Mouse (Mus musculus) CH12.LX (cell line): Measurements from ENCODE around the gene Trex1. TPM values are rescaled to one million over a fixed set of nuclear protein-coding genes. Genes with fewer than 3 reads are reported as not detected.

ENCODE experiments used
- DNase-seq: peaks from one replicate; pipeline ENCODE4 v3.0.0-alpha.2; 2013; ENCODE audit errors: extremely low read depth
- H3K27ac ChIP-seq: 2 replicates; pipeline ENCODE4 v1.5.1; 2012; ENCODE audit warnings: low read depth, mild to moderate bottlenecking, control low read depth, moderate library complexity; ENCODE audit not compliant: insufficient read depth
- H3K27me3 ChIP-seq: replicated peaks from 2 replicates; pipeline ENCODE3; 2012; ENCODE audit warnings: inconsistent platforms
- H3K36me3 ChIP-seq, 2 experiments: replicated peaks in 1 of 2; 2 replicates each; pipeline versions ENCODE3 to v1.6.1; 2012; ENCODE audit warnings: inconsistent platforms in 1 of 2, low read length in 1 of 2, mild to moderate bottlenecking in 1 of 2, mixed read lengths in 1 of 2, moderate library complexity in 1 of 2; ENCODE audit not compliant: control insufficient read depth in 1 of 2, insufficient read depth in 1 of 2
- H3K4me1 ChIP-seq, 2 experiments: 2 replicates each; pipeline ENCODE4 v1.6.1; 2012; ENCODE audit warnings: inconsistent platforms in 1 of 2, moderate library complexity in 1 of 2; ENCODE audit not compliant: insufficient read depth in 2 of 2, control insufficient read depth in 1 of 2
- H3K4me2 ChIP-seq: 2 replicates; pipeline ENCODE4 v1.6.1; 2012; ENCODE audit warnings: low read depth, mild to moderate bottlenecking, control low read depth; ENCODE audit not compliant: poor library complexity, insufficient read depth, severe bottlenecking
- H3K4me3 ChIP-seq, 3 experiments: fragments of 150-350 bp in 1 of 3; sonication (generic) in 1 of 3; replicated peaks in 1 of 3; 2 replicates each; pipeline versions ENCODE3 to v1.5.1; 2011 to 2012; ENCODE audit warnings: low read depth in 2 of 3, low read length in 2 of 3, mild to moderate bottlenecking in 2 of 3, moderate library complexity in 2 of 3, control low read depth in 1 of 3, improper control_type of control experiment in 1 of 3, inconsistent platforms in 1 of 3, mixed read lengths in 1 of 3; ENCODE audit not compliant: poor library complexity in 1 of 3
- H3K79me2 ChIP-seq: replicated peaks from 2 replicates; pipeline ENCODE4 v1.6.1; 2012; ENCODE audit warnings: mild to moderate bottlenecking, moderate library complexity; ENCODE audit not compliant: control insufficient read depth, poor library complexity, insufficient read depth, severe bottlenecking; ENCODE audit errors: extremely low read depth
- H3K9ac ChIP-seq: 2 replicates; pipeline ENCODE4 v1.6.1; 2012; ENCODE audit warnings: low read depth, mild to moderate bottlenecking, control low read depth, moderate library complexity; ENCODE audit not compliant: insufficient read depth
- H3K9me3 ChIP-seq: replicated peaks from 2 replicates; pipeline ENCODE3; 2012; ENCODE audit warnings: low read length, inconsistent platforms, mixed read lengths
- CHD1 ChIP-seq: IDR thresholded peaks from 2 replicates; pipeline ENCODE4 v1.6.1; 2012; ENCODE audit warnings: low read depth, low read length, improper control_type of control experiment, inconsistent platforms
- CTCF ChIP-seq, 2 experiments: IDR thresholded peaks in 1 of 2; conservative IDR thresholded peaks in 1 of 2; 2 replicates each; pipeline ENCODE4 v1.5.1; 2011 to 2012; ENCODE audit warnings: low read depth in 2 of 2, low read length in 2 of 2, improper control_type of control experiment in 1 of 2, inconsistent platforms in 1 of 2, mild to moderate bottlenecking in 1 of 2, moderate library complexity in 1 of 2
- E2F4 ChIP-seq: IDR thresholded peaks from 2 replicates; pipeline ENCODE4 v1.6.1; 2011; ENCODE audit warnings: low read depth, low read length, improper control_type of control experiment; ENCODE audit not compliant: insufficient replicate concordance
- ELF1 ChIP-seq: IDR thresholded peaks from 2 replicates; pipeline ENCODE4 v1.6.1; 2014; ENCODE audit warnings: low read depth, mild to moderate bottlenecking, inconsistent platforms, low read length, improper control_type of control experiment
- EP300 ChIP-seq: IDR thresholded peaks from 2 replicates; pipeline ENCODE4 v1.6.1; 2011; ENCODE audit warnings: low read length, improper control_type of control experiment
- GABPA ChIP-seq: IDR thresholded peaks from 2 replicates; pipeline ENCODE4 v1.6.1; 2012; ENCODE audit warnings: low read depth, low read length, improper control_type of control experiment, inconsistent platforms; ENCODE audit not compliant: insufficient replicate concordance
- HCFC1 ChIP-seq: IDR thresholded peaks from 2 replicates; pipeline ENCODE4 v1.6.1; 2012; ENCODE audit warnings: low read depth, mild to moderate bottlenecking, inconsistent platforms, low read length, improper control_type of control experiment
- IRF4 ChIP-seq: IDR thresholded peaks from 2 replicates; pipeline ENCODE4 v1.6.1; 2014; ENCODE audit warnings: low read depth, mild to moderate bottlenecking, inconsistent platforms, low read length, improper control_type of control experiment
- JUN ChIP-seq: IDR thresholded peaks from 2 replicates; pipeline ENCODE4 v1.6.1; 2011; ENCODE audit warnings: low read depth, mild to moderate bottlenecking, low read length, improper control_type of control experiment, moderate library complexity; ENCODE audit not compliant: insufficient read depth
- MAFK ChIP-seq: IDR thresholded peaks from 2 replicates; pipeline ENCODE4 v1.6.1; 2011; ENCODE audit warnings: low read length, improper control_type of control experiment; ENCODE audit not compliant: insufficient replicate concordance
- MAZ ChIP-seq: IDR thresholded peaks from 2 replicates; pipeline ENCODE4 v1.6.1; 2012; ENCODE audit warnings: low read depth, mild to moderate bottlenecking, inconsistent platforms, low read length, improper control_type of control experiment, moderate library complexity
- MEF2A ChIP-seq: IDR thresholded peaks from 2 replicates; pipeline ENCODE4 v1.6.1; 2014; ENCODE audit warnings: low read depth, mild to moderate bottlenecking, inconsistent platforms, low read length, improper control_type of control experiment, borderline replicate concordance
- MXI1 ChIP-seq: IDR thresholded peaks from 2 replicates; pipeline ENCODE4 v1.6.1; 2011; ENCODE audit warnings: mild to moderate bottlenecking, low read depth, low read length, improper control_type of control experiment
- MYC ChIP-seq: IDR thresholded peaks from 2 replicates; pipeline ENCODE4 v1.6.1; 2011; ENCODE audit warnings: low read depth, mild to moderate bottlenecking, improper control_type of control experiment, low read length
- NELFE ChIP-seq: IDR thresholded peaks from 2 replicates; pipeline ENCODE4 v1.6.1; 2011; ENCODE audit warnings: low read depth, low read length, improper control_type of control experiment
- POLR2AphosphoS2 ChIP-seq: IDR thresholded peaks from 2 replicates; pipeline ENCODE4 v1.6.1; 2011; ENCODE audit warnings: low read depth, low read length, improper control_type of control experiment
- RCOR1 ChIP-seq: conservative IDR thresholded peaks from 2 replicates; pipeline ENCODE4 v1.6.1; 2012; ENCODE audit warnings: low read depth, mild to moderate bottlenecking, inconsistent platforms, low read length, improper control_type of control experiment
- SIN3A ChIP-seq: IDR thresholded peaks from 2 replicates; pipeline ENCODE4 v1.6.1; 2012; ENCODE audit warnings: low read length, improper control_type of control experiment, inconsistent platforms
- SMC3 ChIP-seq: IDR thresholded peaks from 2 replicates; pipeline ENCODE4 v1.6.1; 2011; ENCODE audit warnings: low read depth, low read length, improper control_type of control experiment
- TCF12 ChIP-seq: IDR thresholded peaks from 2 replicates; pipeline ENCODE4 v1.6.1; 2014; ENCODE audit warnings: low read depth, mild to moderate bottlenecking, inconsistent platforms, low read length, improper control_type of control experiment
- UBTF ChIP-seq: IDR thresholded peaks from 2 replicates; pipeline ENCODE4 v1.6.1; 2012; ENCODE audit warnings: low read depth, mild to moderate bottlenecking, inconsistent platforms, low read length, improper control_type of control experiment, moderate library complexity
- USF1 ChIP-seq: IDR thresholded peaks from 2 replicates; pipeline ENCODE4 v1.6.1; 2014; ENCODE audit warnings: low read depth, mild to moderate bottlenecking, inconsistent platforms, low read length, improper control_type of control experiment
- USF2 ChIP-seq: conservative IDR thresholded peaks from 2 replicates; pipeline ENCODE4 v1.6.1; 2011; ENCODE audit warnings: low read depth, low read length, improper control_type of control experiment
- ZC3H11A ChIP-seq: IDR thresholded peaks from 2 replicates; pipeline ENCODE4 v1.6.1; 2012; ENCODE audit warnings: low read depth, mild to moderate bottlenecking, inconsistent platforms, low read length, improper control_type of control experiment
- ZKSCAN1 ChIP-seq: IDR thresholded peaks from 2 replicates; pipeline ENCODE4 v1.6.1; 2012; ENCODE audit warnings: low read depth, inconsistent platforms, low read length, improper control_type of control experiment, borderline replicate concordance
- ZMIZ1 ChIP-seq: IDR thresholded peaks from 2 replicates; pipeline ENCODE4 v1.6.1; 2012; ENCODE audit warnings: low read depth, mild to moderate bottlenecking, inconsistent platforms, low read length, improper control_type of control experiment
- dilution Hi-C: fragments of 300-500 bp; cut with MboI; formaldehyde crosslinking; loops from 2 replicates; pipeline ENCODE4 v1.14.3; 2020; ENCODE audit warnings: low sequenced_read_pairs; ENCODE audit not compliant: extremely low pct_unique_long_range_greater_than_20kb, extremely low pct_ligation_motif_present
- in situ Hi-C: fragments of 300-500 bp; cut with MboI; formaldehyde crosslinking; loops from 3 replicates; pipeline ENCODE4 v1.14.3; 2019; ENCODE audit warnings: low sequenced_read_pairs, low pct_ligation_motif_present, low pct_unique_long_range_greater_than_20kb, mixed read lengths
- polyA plus RNA-seq: library from polyadenylated mRNA; unstranded; fragments of >175 nt; gene quantifications from 2 replicates; pipeline ENCODE4 v1.2.1, GENCODE M21; 2012; ENCODE audit warnings: low read depth; ENCODE audit not compliant: insufficient read length
- total RNA-seq, 2 experiments: library from RNA; depleted of rRNA; stranded (reverse); fragments of 300-350 nt in 1 of 2; fragments of >200 nt in 1 of 2; gene quantifications; 2 replicates each; pipeline ENCODE4 v1.2.3; 2012 to 2014

The Trex1 gene
- total and polyA plus RNA-seq, 3 experiments: 20.8 to 22.9 (median 21.1) TPM

- no peak for DNase-seq
Observed at GRCm38 (mm10) chr9:109032435-109032834, 27.1 kb downstream of the Trex1 start.

DNA sequence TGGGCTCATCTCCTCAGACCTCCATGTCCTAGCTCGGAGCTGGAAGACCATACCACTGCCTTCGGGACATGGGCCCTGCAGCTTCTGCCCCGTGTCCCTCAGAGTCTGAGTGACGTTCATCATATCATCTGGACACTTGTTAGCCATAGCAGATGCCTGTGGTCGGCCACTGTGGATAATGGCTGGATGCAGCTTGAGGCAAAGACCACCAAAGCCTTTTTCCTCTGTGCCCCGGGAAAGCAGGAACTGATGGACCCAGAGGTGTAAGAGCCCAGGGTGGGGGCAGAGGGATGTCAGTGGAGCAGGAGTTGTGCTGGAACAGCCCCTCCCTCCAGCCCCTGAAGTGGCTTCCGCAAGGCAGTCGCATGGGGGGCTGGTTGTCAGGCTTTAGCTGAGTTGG lies 27.8 kb downstream of the Trex1 start:
- no peak for DNase-seq
- in situ Hi-C loops (no loop called here), dilution Hi-C loops (no loop called here)
- Histone ChIP-seq H3K4me3 (no peak overlapping the region), H3K9me3 (no peaks in the 10 kb centered on the region), H3K27me3 (no peaks in the 10 kb centered on the region), H3K27ac (no peak overlapping the region), H3K9ac (no peak overlapping the region), H3K4me1 (no peaks in the 10 kb centered on the region), H3K36me3 (peaks cover 0 to 36% of the 10 kb centered on the region in 2 experiments), H3K4me2 (no peak overlapping the region), H3K79me2 (no peaks in the 10 kb centered on the region)
- TF ChIP-seq MXI1: no peak
- no peak for TF ChIP-seq MAZ
- TF ChIP-seq IRF4: no peak
- no peak for TF ChIP-seq MAFK
- TF ChIP-seq ELF1: no peak
- TF ChIP-seq POLR2AphosphoS2: no peak

More at GRCm38 (mm10) chr9:109032435-109032834, 27.1 kb downstream of the Trex1 start:
- Histone ChIP-seq H3K4me2 (no peak overlapping the region), H3K9ac (no peak overlapping the region), H3K27ac (no peak overlapping the region), H3K9me3 (no peaks in the 10 kb centered on the region), H3K27me3 (no peaks in the 10 kb centered on the region), H3K36me3 (peaks cover 0 to 31% of the 10 kb centered on the region in 2 experiments), H3K79me2 (no peaks in the 10 kb centered on the region), H3K4me3 (no peak overlapping the region), H3K4me1 (no peaks in the 10 kb centered on the region)
- in situ Hi-C loops (no loop called here), dilution Hi-C loops (no loop called here)
- TF ChIP-seq CTCF (conservative IDR thresholded peaks at IDR 0.05 in 1 of 2, IDR thresholded peaks at IDR 0.05 in 1 of 2; ENCODE audit: low read depth in 2 of 2, low read length in 2 of 2) (no peak), HCFC1 (no peak), TCF12 (no peak), RCOR1 (no peak), JUN (no peak), E2F4 (no peak), USF2 (no peak), ZMIZ1 (no peak), SMC3 (no peak), GABPA (no peak), EP300 (no peak), SIN3A (no peak), ZC3H11A (no peak), UBTF (no peak), MYC (no peak), MEF2A (no peak), ZKSCAN1 (no peak), CHD1 (no peak), USF1 (no peak), NELFE (no peak)
